ENCODE assay signal across 17 mouse cellular contexts in genomic region chrX:133387791-133388190, GRCm38 (mm10).
"Had no signal": no experiment of that assay in that cellular context is flagged by ENCODE, and none has a peak within 500 bp of the region (broad histone marks: within the 10 kb centered on the region; RNA-seq: fewer than 3 reads in every experiment).

No protein-coding gene starts in this region.

- H3K27ac ChIP-seq: kidney, postnatal 0 days; limb, embryonic 15.5 days; liver, embryonic 12.5 days had no signal

- H3K9me3 ChIP-seq: limb, embryonic 15.5 days; liver, embryonic 12.5 days; megakaryocyte, embryonic 14.5 days had no signal

- H3K9ac ChIP-seq: limb, embryonic 15.5 days; liver, embryonic 12.5 days; lung, embryonic 14.5 days had no signal

- H3K4me1 ChIP-seq: limb, embryonic 15.5 days; liver, embryonic 12.5 days; megakaryocyte, embryonic 14.5 days had no signal

- H3K36me3 ChIP-seq: limb, embryonic 15.5 days; liver, embryonic 12.5 days had no signal

- ATAC-seq: liver, embryonic 12.5 days; midbrain, embryonic 16.5 days had no signal

- H3K4me2 ChIP-seq: limb, embryonic 15.5 days; liver, embryonic 12.5 days; lung, embryonic 14.5 days; midbrain, embryonic 11.5 days had no signal

- H3K27me3 ChIP-seq: limb, embryonic 15.5 days; liver, embryonic 12.5 days; megakaryocyte, embryonic 14.5 days had no signal

- DNase-seq: kidney, adult 9 months; kidney, postnatal 36 days; layer of hippocampus, adult 9-11 months; layer of hippocampus, postnatal 36 days; lung, embryonic 14.5 days; lung, postnatal 10 days; lung, postnatal 4 days; right cerebral cortex, postnatal 4 days; spleen, adult 18-20 months; thymus, adult 2 months; thymus, postnatal 36 days had no signal

- H3K4me3 ChIP-seq: limb, embryonic 15.5 days; liver, embryonic 12.5 days; megakaryocyte, embryonic 14.5 days had no signal
